13 mouse cellular contexts compared by ENCODE assay signal in genomic region chr13:5723319-5723718, GRCm38 (mm10).
"Had no signal": no experiment of that assay in that cellular context is flagged by ENCODE, and none has a peak within 500 bp of the region (broad histone marks: within the 10 kb centered on the region; RNA-seq: fewer than 3 reads in every experiment).

No protein-coding gene starts in this region.

- DNase-seq: gastrocnemius, adult 2 months; gastrocnemius, postnatal 10 days; gastrocnemius, postnatal 25 days; heart, adult 18-20 months; heart, postnatal 10 days; heart, postnatal 4 days; kidney, adult 11 months; kidney, adult 2 months; kidney, adult 9 months; kidney, postnatal 25 days; layer of hippocampus, adult 9-11 months; layer of hippocampus, postnatal 36 days; left cerebral cortex, postnatal 4 days had no signal
